Mouse (Mus musculus) olfactory bulb, adult 2 months (tissue): ENCODE measurements around the gene Olfr48.

Experiments used
- CTCF ChIP-seq: fragments of 200-500 bp; IDR thresholded peaks from 2 replicates; pipeline ENCODE4 v1.5.1; 2012; ENCODE audit warnings: low read depth, mild to moderate bottlenecking, low read length, moderate library complexity; ENCODE audit not compliant: insufficient read depth
- POLR2A ChIP-seq: fragments of 200-500 bp; IDR thresholded peaks from 2 replicates; pipeline ENCODE4 v1.6.1; 2012; ENCODE audit warnings: mild to moderate bottlenecking, low read depth, low read length, moderate library complexity; ENCODE audit not compliant: insufficient read depth

- TF ChIP-seq CTCF (no peak), POLR2A (no peak)
Observed at GRCm38 (mm10) chr2:89849230-89849629, 1.2 kb upstream of the Olfr48 start.
